Mouse (Mus musculus): Measurements from ENCODE around the gene Rps26. TPM values are rescaled to one million over a fixed set of nuclear protein-coding genes. Genes with fewer than 3 reads are reported as not detected.

Gene Rps26
- polyA plus RNA-seq, 1 experiment: 5,964 TPM

DNA sequence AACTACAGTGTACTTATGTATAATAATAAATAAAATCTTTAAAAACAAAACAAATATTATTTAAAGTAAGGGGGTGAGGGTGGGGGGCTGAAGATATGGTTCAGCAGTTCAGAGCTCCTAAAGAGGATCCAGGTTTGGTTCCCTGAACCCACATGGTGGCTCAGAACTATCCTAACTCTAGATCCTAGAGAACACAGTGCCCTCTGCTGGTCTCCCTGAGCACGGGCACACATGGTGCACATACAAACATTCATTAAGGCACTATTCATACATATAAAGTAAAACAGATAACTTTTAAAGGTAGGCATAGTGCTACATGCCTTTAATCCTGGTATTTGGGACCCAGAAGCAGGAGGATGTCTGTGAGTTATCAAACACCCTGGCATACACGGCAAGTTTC is 51.5 kb downstream of the Rps26 start:
- peaks cover 3% of the 10 kb centered on the region; the same call in 1 of the 2 replicates for H3K9me3 ChIP-seq
- H3K4me1 ChIP-seq: peaks cover 6% of the 10 kb centered on the region; the same call in 1 of the 2 replicates
- TF ChIP-seq FLI1 (IDR thresholded peaks at IDR 0.05; ENCODE audit: low read length) (no peak), GATA1 (IDR thresholded peaks at IDR 0.05; ENCODE audit: borderline replicate concordance, low read length) (no peak)
- H3K27me3 ChIP-seq (replicated peaks): peaks cover 56% of the 10 kb centered on the region
- H3K4me3 ChIP-seq (replicated peaks): no peak overlapping the region
- H3K36me3 ChIP-seq (replicated peaks; ENCODE audit: low read length): no peaks in the 10 kb centered on the region

Other genes with a start within 250 kb of the Rps26 start
- 18.3 and 19.7 TPM in 2 replicates for gene Ankrd52, start 249.6 kb downstream of the Rps26 start, polyA plus RNA-seq (2012; ENCODE audit: insufficient read depth, low replicate concordance)
- not detected in 2 replicates for gene Slc39a5, start 225.5 kb downstream of the Rps26 start, polyA plus RNA-seq (2012; ENCODE audit: insufficient read depth, low replicate concordance)
- gene Nabp2, start 215.3 kb downstream of the Rps26 start, polyA plus RNA-seq (2012; ENCODE audit: insufficient read depth, low replicate concordance): 458 and 1,055 TPM in 2 replicates
- 17.0 and 19.5 TPM in 2 replicates for gene Rnf41, start 215.1 kb downstream of the Rps26 start, polyA plus RNA-seq (2012; ENCODE audit: insufficient read depth, low replicate concordance)
- 86.7 and 138 TPM in 2 replicates for gene Smarcc2, start 167.5 kb downstream of the Rps26 start, polyA plus RNA-seq (2012; ENCODE audit: insufficient read depth, low replicate concordance)
- 175 and 2,406 TPM in 2 replicates for gene Myl6, start 132.6 kb downstream of the Rps26 start, polyA plus RNA-seq (2012; ENCODE audit: insufficient read depth, low replicate concordance)
- 9.5 and 15.9 TPM in 2 replicates for gene Myl6b, start 128.1 kb downstream of the Rps26 start, polyA plus RNA-seq (2012; ENCODE audit: insufficient read depth, low replicate concordance)
- gene Esyt1, start 100.9 kb downstream of the Rps26 start, polyA plus RNA-seq (2012; ENCODE audit: insufficient read depth, low replicate concordance): 48.5 and 62.5 TPM in 2 replicates
- 21.5 and 24.2 TPM in 2 replicates for gene Zc3h10, start 79.0 kb downstream of the Rps26 start, polyA plus RNA-seq (2012; ENCODE audit: insufficient read depth, low replicate concordance)
- gene Rpl41, start 77.4 kb downstream of the Rps26 start, polyA plus RNA-seq (2012; ENCODE audit: insufficient read depth, low replicate concordance): 1,477 and 10,817 TPM in 2 replicates
- gene Pa2g4, start 60.8 kb downstream of the Rps26 start, polyA plus RNA-seq (2012; ENCODE audit: insufficient read depth, low replicate concordance): 407 and 451 TPM in 2 replicates
- 0.08 TPM in 1 of 2 replicates, not detected in the other for gene Erbb3, start 37.1 kb downstream of the Rps26 start, polyA plus RNA-seq (2012; ENCODE audit: insufficient read depth, low replicate concordance)
- 0.37 TPM in 1 of 2 replicates, not detected in the other for gene Ikzf4, start 19.2 kb upstream of the Rps26 start, polyA plus RNA-seq (2012; ENCODE audit: insufficient read depth, low replicate concordance)
- 0.36 TPM in 1 of 2 replicates, not detected in the other for gene Suox, start 47.3 kb upstream of the Rps26 start, polyA plus RNA-seq (2012; ENCODE audit: insufficient read depth, low replicate concordance)
- 3.1 and 11.0 TPM in 2 replicates for gene Rab5b, start 69.5 kb upstream of the Rps26 start, polyA plus RNA-seq (2012; ENCODE audit: insufficient read depth, low replicate concordance)
- 0.20 TPM in 1 of 2 replicates, not detected in the other for gene Pmel, start 77.4 kb upstream of the Rps26 start, polyA plus RNA-seq (2012; ENCODE audit: insufficient read depth, low replicate concordance)
- gene Cdk2, start 78.3 kb upstream of the Rps26 start, polyA plus RNA-seq (2012; ENCODE audit: insufficient read depth, low replicate concordance): 3.6 and 5.7 TPM in 2 replicates
- gene Dgka, start 118.1 kb upstream of the Rps26 start, polyA plus RNA-seq (2012; ENCODE audit: insufficient read depth, low replicate concordance): 2.8 and 4.7 TPM in 2 replicates
- gene Pym1, start 121.1 kb upstream of the Rps26 start, polyA plus RNA-seq (2012; ENCODE audit: insufficient read depth, low replicate concordance): 123 and 134 TPM in 2 replicates
- 3.4 TPM in 1 of 2 replicates, not detected in the other for gene Mmp19, start 164.2 kb upstream of the Rps26 start, polyA plus RNA-seq (2012; ENCODE audit: insufficient read depth, low replicate concordance)
- 13.4 and 18.2 TPM in 2 replicates for gene Dnajc14, start 177.3 kb upstream of the Rps26 start, polyA plus RNA-seq (2012; ENCODE audit: insufficient read depth, low replicate concordance)
- gene Tmem198b, start 177.6 kb upstream of the Rps26 start, polyA plus RNA-seq (2012; ENCODE audit: insufficient read depth, low replicate concordance): 0.95 and 2.0 TPM in 2 replicates
- 13.5 TPM in 1 of 2 replicates, not detected in the other for gene Sarnp, start 190.6 kb upstream of the Rps26 start, polyA plus RNA-seq (2012; ENCODE audit: insufficient read depth, low replicate concordance)
- 13.9 TPM in 1 of 2 replicates, not detected in the other for gene Ormdl2, start 194.9 kb upstream of the Rps26 start, polyA plus RNA-seq (2012; ENCODE audit: insufficient read depth, low replicate concordance)